Mouse (Mus musculus): ENCODE results near the gene Fcnb.

The Fcnb gene

DNA sequence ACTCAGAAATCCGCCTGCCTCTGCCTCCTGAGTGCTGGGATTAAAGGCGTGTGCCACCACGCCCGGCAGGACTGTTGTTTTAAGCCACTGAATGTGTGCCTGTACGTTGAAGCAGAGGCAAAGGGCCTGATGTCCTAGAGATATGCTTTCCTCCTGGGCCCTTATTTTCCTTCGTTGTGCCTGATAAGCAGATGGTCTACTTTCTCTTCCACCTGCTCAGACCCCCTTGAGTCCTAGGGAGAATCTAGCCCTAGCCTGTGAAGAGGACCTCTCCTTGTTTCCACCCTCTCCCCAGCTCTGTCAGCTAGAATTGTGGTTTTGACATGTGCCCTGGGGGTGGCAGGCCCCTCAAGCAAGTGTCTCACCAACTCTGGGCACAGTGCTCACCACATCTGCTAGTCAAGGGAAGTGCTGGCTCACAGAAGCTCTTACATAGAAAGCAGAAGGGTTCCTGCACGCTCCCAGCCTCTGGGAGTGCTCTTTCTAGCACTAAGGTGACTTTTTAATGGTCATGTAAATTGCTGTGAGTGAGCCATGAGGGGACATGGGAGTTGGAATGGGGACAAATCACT is 9.0 kb downstream of the Fcnb start:
- DNase-seq = no peak

DNA sequence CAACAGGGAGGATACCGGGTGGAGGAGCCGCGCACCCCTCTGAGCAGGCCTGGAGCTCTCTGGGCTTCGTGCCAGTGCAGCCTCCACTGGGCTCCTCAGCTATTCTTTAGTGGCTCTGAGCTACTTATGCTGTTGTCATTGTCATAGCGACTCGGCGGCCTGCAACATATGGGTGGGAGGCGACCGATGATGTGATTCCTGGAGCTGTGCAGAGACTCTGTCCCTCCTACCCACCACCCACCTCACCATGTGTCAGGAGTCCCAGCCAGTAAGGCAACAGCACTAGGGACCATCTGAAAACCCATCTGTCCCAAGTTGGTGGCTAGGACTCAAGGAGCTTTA is 16.2 kb downstream of the Fcnb start:
- DNase-seq = peak; percentile 49 to 63

DNA sequence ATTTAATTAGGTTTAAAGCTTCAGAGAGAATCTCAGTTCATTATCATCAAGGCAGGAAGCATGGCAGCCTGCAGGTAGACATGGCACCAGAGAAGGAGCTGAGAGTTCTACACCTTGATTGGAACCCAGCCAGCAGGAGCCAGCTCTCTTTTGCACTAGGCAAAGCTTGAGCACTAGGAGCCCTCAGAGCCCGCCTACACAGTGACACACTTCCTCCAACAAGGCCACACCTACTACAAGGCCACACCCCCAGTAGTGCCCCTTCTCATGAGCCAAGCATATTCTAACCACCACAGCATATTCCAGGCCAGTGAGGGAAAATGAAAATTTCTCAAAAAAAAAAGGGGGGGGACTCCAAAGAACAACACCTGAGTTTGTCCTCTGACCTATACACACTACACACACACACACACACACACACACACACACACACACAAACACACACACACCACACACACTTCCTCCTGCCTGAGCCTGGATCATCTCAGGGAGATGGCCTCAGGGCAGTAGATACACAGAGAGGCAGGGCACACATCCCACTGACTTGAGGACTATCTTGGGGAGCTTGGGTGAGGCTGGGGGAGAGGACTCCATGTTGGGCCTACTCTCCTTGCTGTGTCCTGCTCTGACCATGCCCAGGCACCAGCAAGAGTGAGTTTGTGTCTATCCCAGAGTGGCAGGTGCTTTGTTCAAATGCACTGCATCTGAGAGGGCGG is 16.7 kb downstream of the Fcnb start:
- DNase-seq = peak; percentile 47 to 50

DNA sequence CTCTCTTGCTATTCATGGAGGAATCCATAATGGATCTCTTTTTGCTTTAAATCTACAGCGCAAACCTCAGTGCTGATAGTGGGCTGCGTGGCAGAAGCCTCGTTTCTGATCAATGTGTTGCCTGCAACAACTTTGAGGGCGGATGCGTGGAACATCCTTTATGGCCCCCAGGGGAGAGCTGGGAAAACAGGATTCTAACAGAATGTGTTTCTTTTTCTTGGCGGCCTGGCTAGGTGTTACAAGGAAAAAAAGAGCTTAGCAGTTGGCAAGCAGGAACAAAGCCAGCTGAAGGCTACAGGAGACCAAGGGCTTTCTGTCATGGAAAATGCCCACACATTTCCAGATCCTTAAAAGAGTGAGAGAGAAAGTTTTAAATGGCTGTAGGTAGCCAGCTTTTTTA is 17.5 kb downstream of the Fcnb start:
- peak; percentile 53 to 57 for DNase-seq

DNA sequence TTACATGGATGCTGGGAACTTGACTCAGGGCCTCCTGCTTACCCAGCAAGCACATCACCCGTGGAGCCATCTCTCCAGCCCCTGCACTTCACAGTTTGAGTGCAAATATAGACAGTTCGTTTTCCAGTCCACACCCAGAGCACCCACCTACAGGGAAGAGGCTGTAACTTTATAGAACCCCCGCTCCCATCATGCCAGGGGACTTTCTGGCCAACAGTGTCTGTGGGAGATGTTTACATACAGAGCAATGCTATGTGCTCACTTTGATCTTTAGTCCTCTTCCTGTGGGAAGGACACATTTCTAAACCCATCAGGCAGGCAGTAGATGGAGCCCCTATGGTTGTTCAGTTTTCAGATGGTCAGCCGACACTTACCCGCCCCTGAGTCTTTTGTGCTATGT is 18.0 kb downstream of the Fcnb start:
- no peak for DNase-seq

DNA sequence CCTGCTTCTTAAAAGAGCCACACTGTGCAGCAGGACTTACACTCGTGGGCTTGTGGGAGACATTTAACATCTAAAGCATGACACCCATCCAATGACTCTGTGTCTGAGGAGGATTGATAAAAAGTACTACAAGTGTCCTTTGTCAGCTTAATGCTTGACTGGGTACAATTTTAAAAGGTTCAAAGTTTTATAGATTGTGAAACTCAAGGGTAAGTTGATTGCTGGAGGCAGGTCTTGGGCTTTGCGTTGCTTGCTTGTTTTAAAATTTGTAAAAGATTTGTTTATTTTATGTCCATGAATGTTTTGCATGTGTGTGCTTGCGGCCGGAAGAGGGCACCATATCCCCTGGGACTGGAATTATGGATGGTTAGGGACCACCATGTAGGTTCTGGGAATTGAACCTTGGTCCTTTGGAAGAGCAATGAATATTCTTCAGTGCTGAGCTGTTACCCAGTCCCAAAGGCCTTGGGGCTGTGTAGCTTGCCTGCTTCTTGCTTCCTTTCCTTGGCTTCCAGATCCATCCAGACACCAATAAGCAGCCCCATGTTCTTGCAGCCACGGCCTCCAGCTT is 19.5 kb downstream of the Fcnb start:
- no peak for DNase-seq

DNA sequence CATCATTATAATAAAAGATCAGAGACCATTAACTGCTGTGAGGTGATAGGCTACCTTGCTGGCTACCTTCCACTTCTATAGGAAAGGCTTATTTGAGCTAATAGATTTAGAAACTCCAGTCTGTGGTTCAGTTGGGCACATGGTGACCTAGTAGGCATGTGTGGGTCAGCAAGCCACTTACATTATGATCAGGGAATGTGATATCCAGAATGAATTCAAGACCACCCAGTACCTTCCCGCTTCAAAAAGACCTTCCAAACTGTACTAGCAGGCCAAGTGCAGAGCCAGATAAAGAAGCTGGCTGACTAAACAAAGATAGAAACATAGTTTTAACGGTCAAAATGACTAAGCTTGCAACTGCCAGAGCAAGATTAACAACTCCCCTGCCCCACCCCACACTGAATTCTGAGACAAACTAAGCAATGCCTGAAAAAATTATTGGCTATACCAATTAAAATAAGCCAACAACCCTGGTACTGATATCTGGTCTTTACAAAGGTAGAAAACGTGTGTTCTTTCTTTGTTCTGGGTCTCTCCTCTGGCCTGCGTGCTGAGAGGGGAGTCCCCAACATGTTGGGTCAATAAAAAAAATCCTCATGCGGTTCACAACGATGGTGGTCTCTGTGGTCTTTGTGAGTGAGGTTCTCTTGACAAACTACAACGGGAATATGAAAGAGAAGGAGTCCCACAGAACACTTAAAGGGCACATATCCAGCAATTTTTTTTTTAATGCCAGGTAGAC is 20.2 kb downstream of the Fcnb start:
- no peak for DNase-seq

DNA sequence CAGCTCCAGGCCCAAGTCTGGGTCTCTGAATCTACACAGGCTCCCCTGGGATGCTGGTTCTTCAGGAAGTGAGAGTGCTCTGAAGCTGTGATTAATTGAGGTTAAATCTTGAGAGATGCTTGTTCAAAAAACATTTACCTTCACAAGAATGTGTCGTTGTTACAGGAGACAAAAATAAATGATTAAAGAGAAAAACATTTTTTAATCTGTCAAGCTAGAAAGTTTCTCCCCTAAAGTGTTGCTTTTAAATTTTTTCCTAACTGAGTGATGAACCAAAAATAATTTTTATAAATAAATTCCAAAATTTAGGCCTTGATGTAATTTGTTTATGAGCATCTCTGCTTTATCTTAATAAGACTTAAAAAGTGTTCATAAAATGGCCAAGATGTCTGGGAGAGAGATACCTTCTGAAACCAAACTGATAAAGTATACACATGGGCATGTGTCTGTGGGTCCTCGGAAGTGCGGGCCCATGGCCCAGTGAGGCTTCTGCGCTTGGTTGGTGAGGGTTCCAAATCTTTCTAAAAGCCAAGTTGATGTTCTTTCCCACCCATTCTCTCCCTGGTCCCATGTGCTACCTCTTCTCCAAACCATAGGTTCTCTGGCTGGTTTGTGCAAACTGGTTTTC is 20.9 kb downstream of the Fcnb start:
- no peak for DNase-seq

DNA sequence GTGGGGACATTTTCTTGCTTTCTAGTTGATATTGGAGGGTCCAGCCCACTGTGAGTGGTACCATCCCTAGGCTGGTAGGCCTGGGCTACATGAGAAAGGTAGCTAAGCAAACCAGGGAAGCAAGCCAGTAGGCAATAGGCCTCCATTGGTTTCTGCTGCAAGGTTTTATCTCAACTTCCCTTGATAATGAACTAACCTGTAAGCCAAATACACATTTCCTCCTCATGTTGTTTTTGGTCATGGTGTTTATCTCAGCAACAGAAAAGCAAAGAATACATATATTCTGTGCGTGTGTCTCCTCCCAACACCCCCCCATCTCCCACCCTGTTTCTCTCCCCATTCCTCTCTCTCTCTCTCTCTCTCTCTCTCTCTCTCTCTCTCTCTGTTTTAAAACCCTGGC is 24.8 kb downstream of the Fcnb start:
- no peak for DNase-seq

DNA sequence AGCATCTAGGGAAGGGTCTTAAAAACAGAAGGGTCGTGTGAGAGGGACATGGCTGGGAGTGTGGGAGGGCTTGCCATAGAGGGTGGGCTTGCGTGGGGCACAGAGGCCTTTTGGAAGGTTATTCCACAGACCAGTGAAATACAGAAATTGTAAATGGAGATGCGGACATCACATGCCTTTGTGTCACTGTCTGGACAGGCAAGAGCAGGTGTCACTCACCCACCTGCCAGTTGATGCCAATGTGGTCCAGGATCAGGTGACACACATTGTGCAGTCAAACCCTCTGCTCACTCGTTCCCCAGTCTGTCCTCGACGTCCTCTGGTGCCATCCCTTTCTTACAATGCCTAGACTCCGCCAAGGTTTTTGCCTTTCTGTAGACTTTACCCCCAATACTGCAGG is 37.6 kb downstream of the Fcnb start:
- DNase-seq = no peak

DNA sequence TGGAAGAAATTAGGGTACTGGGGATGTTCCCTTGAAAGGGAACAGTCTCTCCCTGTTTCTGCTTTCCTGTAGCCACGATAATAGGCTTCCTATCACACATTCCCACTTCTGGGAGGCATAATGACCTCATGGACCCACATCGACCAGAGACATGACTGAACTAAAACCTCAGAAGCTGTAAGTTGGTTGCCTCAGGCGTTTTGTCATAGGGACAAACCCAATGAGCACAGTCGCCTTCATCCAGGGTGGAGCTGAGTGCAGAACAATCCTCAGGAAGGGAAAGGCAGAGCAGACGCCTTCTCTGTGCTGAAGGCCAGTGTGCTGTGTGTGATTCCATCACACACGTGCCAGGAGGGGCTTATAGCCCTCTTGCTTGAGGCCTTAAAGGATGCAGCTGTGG is 38.4 kb downstream of the Fcnb start:
- DNase-seq = no peak

DNA sequence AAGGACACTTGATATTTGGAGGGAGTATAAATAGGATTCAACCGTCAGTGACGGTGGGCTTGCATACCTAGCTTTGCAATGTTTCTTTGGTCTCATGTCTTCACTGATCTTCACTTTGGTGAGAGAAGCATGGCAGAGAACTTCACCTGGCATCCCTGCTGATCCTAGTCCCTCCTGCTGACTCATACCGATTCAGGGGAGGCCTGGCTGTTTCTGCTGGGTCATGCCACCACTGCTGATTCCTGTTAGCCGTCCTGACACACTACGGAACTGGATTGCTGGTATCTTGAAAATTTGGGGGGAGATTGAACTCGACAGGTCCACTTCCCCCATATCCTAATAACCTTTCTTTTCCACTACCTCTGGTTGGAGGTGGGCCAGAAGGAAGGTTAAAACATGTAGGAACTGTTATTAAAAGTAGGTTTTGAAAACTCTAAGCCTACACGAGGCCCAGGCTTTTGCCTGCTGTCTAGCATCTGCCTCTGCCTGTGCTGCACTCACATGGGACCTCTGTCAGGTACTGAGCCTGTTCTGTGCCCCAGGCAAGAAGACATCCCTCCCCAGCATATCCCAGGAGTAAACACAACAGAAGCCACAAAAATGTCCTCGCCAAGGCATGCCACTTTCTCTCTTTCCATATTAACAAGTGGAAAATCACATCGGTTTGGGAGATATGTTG is 39.6 kb downstream of the Fcnb start:
- DNase-seq = no peak

DNA sequence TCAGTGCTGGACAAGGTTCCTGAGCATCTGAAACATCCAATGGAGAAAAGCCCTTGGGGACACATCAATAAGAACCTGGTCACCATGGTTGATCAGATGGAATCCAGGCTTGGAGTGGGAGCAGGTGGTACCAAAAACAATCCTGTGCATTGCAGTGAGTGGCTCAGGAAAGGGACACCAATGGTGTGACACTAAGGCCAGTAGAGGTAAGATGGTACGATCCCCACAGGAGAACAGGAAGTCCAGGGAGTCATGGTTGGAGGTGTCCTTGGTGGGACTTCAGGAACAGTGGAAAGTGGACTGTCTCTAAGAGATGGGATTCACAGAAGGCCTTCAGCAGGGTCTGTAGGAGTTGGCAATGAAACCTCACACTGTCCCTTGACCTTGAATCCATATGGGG is 44.2 kb downstream of the Fcnb start:
- no peak for DNase-seq

DNA sequence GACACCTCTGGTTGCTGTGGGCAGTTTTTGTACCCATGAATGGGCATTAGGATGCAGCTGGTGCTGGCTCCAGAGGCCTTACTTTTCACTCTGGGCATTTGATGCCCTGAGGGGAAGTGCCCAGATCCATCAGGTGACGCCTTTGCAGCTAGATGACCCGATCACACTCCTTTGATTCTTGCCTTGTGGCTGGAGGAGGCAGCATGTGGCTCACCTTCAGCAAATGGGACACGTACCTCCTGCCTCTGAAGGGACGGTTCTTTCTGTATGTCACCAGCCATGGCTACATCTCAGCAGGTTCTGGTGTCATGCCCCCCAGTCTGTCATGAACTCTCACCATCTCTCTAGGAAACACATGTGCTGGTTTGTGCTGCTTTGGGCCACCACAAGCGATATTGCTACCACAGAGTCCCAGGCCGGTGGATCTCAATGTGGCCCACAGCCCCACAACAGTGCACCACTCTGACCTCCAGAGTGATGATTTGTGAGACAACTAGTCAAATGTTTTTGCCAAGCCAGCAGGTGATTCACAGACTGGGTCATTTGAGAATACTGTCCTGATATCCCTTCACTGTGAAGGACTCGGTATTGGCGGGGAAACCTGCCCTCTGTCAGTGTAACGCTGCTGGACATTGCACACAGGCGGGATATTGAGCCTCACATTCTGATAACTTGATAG is 44.9 kb downstream of the Fcnb start:
- no peak for DNase-seq

DNA sequence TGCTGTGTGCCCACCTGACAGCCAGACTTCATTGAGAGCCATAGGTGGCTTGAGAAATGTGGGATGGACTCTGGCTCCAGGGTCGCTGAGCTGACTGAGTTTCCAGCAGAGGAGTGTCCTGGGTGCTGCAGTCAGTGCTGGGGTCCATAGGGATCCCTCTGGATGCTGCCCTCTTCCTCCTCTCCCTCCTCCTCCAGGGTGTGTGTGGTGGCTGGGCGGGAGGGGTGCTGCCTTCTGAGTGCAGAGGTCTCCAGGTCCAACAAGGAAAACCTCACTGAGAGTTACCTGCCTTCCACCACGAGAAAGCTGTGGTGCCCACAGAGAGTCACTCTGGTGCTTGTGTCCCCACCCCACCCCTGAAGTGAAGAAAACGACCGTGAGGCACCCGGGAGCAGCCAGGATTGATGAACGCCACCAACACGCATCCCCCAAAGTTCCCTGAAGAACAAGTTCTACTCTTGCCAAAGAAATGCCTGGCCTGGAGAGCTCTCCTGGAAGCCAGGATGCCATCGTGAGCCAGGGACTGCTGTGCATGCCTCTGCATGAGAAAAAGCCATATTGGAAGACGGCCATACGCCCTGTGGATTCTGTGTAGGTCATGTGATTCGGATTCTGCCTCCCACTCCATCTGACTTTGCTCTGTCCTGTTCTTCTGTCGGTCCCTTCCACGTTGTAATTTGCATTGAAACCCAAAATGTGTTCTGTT is 46.1 kb downstream of the Fcnb start:
- peak; percentile 94 to 97 for DNase-seq

DNA sequence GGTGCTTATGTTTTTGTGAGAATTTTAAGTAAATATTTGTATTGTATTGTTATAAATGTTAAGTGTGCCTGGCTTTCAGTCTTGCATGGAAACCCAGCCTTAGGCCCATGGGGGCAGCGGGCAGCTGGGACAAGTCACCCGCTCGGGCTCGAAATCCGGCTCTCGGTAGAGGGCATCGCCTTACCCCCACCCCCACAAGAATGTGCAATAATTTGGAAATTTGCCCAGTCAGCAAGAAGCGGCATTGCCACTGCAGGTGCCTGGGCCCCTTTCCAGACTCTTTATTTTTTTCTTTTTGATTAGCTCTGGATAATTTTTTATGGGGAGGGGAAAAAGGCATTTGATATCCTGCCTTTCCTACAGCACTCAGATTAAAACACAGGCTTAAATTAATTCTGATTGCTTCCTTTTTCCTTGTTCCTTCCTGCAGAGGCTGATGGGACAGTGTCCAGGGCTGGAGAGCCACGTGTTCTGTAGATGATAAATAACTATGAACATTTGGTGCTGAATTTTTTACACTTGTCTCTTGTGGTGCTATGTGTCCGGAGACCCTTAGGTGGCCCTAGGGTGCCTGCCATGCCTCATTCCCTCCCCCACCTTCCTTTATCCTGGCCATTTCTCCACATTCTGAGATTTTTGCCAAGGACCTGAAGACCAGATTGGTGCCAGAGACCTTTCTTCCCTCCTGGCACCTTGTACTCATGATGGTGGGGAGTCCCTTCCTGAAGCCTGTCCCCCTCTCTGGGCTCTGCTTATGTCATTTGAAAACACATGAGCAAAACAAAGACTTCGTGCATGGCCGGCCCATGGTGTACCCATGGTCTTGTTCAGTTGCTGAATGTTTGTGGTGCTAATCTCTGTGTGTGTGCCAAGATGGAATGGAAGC is 46.9 kb downstream of the Fcnb start:
- DNase-seq = peak; percentile 86

DNA sequence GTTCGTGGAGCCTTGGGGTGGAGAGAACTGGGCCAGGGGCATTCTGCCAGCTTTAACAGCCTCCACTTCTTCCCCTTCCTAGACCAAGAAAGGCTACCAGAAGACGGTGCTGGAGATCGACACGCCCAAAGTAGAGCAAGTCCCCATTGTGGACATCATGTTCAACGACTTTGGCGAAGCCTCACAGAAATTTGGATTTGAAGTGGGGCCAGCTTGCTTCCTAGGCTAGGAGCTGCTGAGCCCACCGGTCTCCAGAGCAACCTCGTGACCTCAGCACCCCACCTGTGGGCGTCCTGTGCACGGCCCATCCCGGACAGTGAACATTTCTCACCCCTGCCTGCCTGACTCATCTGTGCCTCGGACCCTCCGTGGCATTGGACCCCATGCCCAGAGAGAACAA is 47.9 kb downstream of the Fcnb start:
- peak; percentile 45 to 57 for DNase-seq

DNA sequence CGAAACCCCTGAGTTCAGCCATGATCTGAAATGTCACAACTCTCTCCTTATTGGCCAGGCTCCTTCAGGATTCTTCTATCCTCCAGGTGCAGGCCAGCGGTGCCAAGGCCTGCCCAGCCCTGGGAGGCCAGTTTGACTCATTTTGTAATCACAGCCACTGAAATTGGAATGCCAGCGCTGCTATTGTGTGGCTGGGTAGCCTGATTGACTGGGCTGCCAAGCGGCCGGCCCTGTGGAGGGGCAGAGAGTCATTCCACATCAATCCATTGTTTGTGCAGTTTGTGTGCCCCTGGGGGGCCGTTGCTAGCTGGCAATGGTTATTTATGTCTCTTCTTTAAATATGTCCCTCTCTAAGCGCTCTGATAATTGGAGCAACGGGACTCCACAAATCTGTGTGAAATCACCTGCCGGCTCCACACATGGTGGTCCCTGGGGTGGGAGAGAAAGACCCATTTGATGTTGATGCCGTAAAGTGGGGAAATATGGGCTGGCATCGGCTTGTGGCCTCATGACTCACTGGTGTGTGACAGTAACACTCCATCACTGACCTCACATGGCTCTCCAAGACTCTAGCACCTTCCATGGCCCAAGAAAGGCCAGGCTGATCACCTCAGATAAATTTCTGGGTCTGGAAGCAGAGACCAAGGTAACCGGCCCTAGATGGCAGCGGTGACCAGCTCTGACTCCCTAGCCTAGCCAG is 50.5 kb downstream of the Fcnb start:
- no peak for DNase-seq

DNA sequence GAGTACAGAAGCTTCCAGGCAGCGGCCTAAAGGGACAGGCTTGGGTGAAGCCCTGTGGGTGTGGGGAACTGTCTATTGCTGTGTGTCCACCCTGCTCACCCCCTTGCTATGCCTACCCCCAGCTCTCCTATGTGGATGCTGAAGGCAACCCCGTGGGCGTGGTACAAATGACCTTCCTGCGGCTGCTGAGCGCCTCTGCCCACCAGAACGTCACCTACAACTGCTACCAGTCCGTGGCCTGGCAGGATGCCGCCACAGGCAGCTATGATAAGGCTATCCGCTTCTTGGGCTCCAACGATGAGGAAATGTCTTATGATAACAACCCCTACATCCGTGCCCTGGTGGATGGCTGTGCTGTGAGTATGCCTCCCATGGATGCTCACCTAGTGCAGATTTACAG is 52.2 kb downstream of the Fcnb start:
- no peak for DNase-seq

DNA sequence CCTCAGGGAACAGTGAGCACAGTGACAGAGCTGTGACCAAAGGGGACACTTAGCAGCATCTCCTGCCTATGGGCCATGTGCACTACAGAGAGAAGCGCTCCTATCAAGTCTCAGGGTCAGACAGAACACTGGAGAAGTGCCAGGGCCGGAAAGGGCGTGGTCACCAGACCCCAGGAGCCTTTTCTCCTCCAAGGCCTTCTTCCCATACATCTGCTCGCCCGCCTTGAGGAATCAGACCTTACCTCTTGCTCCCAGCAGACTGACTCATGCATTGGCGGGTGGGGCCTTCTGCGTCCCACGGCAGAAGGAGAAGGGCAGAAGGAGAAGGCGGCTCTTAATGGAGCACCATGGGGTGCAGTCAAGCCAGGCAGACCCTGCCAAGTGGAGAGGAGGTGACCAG is 52.8 kb downstream of the Fcnb start:
- DNase-seq = peak in 1 of 2 experiments; percentile 23

All from cerebellum, postnatal 10 days (tissue).